Mouse (Mus musculus): ENCODE data around the gene Ophn1.
A peak's percentile ranks its signal among the peaks of the same experiment; 100 is the strongest.

Ophn1 gene

DNA sequence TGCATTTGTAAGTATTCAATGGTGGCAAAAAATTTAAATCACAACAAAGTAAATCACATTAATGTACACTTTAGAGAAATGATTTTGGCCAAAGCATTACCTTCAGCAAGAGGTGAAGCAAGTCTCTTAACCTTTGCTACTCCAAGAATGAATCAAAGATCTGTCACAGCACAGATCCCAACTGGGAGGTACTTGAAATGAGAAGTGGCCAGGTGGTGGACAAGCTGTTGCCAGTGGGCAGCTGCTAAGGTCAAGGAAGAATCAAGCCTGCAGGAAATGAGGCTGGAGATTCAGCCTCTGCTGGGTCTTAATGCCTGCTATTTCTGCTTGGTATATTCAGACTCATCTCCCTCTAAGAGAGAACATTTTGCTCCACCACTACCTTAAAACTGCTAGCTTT is 87.0 kb downstream of the Ophn1 start:
- ATAC-seq (ENCODE audit: low TSS enrichment): no peak

DNA sequence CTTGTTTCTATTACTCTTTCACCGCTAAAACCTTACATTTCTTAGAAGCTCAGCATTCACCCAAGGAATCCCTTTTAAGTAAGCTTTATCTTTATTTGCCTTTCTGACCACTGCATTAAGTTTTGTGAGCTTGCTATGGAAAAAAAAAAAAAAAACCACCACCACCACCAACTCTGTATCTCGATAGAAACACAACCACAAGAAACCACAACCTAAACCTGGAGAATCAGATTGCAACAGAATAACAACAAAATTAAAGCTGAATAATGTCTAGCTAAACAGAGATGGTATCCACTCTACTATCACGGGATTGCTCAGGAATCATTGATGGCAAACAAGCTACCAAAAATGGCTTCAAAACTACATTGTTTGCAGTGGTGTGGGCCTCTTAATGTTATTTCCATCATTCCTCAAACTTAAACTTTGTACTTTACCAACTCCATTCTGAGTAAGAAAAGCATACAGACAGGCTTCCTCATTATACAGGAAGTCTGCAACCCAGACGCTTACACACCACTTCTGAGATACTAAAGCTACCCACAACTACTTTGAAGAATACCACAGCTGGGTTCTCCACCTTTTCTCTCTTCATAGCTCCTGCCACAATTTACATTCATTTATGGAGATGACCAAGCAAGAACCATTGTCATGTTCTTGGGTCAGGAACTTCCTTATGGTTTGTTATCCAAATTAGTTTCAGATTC is 116.4 kb downstream of the Ophn1 start:
- ATAC-seq (ENCODE audit: low TSS enrichment): no peak

- peak; percentile 97 for ATAC-seq (ENCODE audit: low TSS enrichment)
Measured at GRCm38 (mm10) chrX:98755089-98755488, 135.7 kb downstream of the Ophn1 start.

GRCm38 (mm10) chrX:98751279-98751817 is 139.5 kb downstream of the Ophn1 start:
- ATAC-seq (ENCODE audit: low TSS enrichment): no peak

GRCm38 (mm10) chrX:98736758-98737157 is 154.1 kb downstream of the Ophn1 start:
- ATAC-seq (ENCODE audit: low TSS enrichment): no peak

DNA sequence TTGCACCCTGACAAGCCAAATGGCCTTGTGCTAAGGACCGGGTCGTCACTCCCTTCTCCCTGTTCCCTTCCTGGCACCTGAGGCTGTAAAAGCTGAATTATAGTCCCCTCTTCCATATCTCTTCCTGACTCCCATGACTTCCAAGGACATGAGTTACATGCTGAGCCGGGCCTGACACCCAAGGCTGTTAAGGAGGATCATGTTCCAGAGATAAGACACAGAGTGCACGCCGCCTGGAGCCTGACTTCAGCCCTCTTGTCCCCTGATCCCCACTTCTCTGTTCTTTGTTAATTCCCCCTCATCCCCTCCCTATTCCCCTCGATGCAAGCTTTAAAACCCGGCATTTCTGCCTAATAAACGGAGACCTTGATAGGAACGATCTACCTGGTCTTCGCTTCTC is 167.8 kb downstream of the Ophn1 start:
- ATAC-seq (ENCODE audit: low TSS enrichment): no peak

- ATAC-seq (ENCODE audit: low TSS enrichment): peak; percentile 91
Measured at GRCm38 (mm10) chrX:98707766-98708165, 183.1 kb downstream of the Ophn1 start.

DNA sequence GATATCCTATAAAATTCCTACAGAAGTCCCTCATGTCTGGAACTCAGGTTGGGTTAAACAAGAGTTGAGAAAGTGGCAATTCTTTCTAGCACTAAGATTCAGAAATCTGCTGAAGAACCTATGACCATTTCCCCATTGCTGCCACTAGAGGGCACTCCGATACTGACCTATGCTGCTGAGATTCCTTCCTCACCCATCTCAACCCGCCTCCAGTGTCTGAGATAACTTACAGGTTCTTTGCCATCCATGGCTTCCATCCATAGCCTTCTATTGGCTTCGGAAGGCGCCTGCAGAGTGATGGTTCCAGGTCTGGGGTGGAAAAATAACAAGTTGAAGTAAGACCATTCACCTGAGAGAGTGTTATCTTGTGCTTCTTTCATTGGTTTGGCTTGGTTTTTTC is 189.2 kb downstream of the Ophn1 start:
- ATAC-seq (ENCODE audit: low TSS enrichment): peak; percentile 95

- ATAC-seq (ENCODE audit: low TSS enrichment): 0 out of 2 replicates have a peak, but pooled peaks have one; percentile 47
Measured at GRCm38 (mm10) chrX:98682603-98683002, 208.2 kb downstream of the Ophn1 start.

DNA sequence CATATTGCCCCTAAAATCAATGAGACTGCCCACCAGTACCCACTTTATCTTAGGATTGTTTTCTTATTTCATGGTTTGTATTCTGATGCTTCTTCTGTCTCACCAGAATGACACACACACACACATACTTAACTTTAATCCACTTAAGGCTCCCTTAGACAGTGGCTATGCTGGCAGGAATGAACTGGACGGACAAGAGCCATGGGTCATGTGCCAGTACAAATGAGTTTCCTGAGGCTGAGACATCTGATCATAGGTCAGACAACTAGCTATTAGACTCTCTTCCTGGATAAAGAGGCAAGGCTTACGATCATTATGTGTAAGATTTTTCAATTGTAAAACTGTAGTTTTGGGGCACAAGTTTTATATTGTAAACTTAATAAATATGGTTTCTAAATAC is 209.5 kb downstream of the Ophn1 start:
- no peak for ATAC-seq (ENCODE audit: low TSS enrichment)

DNA sequence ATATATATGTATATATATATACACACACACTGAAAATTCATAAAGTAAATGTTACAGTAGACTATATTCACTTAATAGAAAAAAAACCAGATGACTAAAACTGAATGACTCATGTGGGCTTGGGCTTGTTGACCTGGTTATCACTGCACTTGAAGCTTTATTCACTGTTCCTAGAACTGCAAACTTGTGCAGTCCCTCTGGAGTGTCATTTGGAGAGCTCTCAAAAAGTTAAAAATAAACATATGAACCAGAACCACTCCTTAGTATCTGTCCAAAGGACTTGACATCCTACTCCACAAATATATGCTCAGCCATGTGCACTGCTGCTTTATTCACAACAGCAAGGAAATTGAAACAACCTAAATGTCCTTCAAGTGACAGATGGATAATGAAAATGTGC is 219.8 kb downstream of the Ophn1 start:
- no peak for ATAC-seq (ENCODE audit: low TSS enrichment)

DNA sequence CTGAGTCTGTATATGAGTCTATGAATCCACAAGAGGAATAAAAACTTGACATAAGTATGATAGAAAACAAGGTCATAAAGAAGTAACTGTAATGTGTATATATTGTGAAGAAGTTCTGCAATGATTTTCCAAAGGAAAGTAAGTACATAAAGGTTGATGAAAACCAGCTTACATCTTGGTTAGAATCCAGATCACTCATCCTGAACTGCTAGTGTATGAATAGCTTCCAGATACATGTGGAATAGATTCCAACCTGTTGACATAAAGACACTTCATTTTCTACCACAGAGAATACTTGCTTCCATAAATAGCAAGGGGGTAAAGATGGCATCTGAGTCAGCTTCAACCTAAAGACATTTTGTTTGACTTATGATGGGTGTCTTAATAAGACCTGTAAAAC is 239.4 kb downstream of the Ophn1 start:
- no peak for ATAC-seq (ENCODE audit: low TSS enrichment)

DNA sequence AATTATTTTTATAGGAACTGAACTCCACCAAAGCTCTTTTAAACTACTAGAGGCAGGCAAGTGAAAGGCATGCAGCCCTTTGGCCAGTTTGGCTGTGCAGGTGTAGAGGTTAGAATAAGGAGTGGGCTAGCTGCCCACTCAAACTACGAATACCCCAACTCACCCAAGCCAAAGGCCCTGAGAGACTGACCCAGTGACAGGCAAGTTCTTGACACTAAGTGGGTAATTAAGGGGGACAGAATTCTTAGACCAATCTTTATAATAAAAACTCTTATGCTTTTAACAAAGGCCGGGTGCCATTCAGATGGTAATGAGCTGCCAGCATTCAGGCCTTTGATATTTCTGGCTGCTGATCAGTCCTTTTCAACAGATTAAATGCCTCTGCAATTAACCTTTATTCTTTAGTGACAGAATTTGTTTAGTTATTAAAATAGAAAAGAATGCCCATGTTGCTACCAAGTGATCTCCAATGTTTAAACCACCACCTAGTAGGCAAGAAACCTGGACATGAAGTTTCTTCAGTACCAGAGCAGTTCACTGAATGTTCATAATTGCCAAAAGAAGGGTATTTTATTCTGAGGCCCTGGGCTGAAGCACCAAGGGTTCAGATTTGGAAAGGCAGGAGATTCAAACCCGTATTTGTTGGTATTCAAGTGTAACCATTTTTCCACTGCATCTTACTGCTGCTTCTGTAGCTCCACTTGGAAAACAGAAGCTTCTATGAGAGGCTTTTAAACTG is 262.0 kb downstream of the Ophn1 start:
- ATAC-seq (ENCODE audit: low TSS enrichment): no peak

- no peak for ATAC-seq (ENCODE audit: low TSS enrichment)
Measured at GRCm38 (mm10) chrX:98618865-98619264, 272.0 kb downstream of the Ophn1 start.

GRCm38 (mm10) chrX:98617426-98617825 is 273.4 kb downstream of the Ophn1 start:
- no peak for ATAC-seq (ENCODE audit: low TSS enrichment)

DNA sequence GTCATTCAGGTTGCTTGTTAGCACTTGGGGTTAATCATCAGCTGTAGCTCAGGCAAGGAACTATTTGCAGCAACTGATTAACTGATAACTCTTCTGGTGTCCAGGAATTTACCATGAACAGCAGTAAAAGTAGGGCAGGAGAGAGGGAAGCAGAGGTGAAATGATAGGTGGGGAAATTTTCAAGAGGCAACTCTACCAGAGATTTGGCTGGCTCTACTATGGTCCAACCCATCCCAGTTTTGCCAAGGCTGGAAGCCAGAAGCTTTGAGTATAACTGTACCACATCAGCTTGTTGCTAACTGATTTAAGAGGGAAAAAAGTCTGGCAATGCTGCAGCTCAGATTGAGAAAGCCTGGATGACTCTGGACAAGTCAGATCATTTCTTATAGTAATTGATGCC is 316.6 kb downstream of the Ophn1 start:
- ATAC-seq (ENCODE audit: low TSS enrichment): no peak

DNA sequence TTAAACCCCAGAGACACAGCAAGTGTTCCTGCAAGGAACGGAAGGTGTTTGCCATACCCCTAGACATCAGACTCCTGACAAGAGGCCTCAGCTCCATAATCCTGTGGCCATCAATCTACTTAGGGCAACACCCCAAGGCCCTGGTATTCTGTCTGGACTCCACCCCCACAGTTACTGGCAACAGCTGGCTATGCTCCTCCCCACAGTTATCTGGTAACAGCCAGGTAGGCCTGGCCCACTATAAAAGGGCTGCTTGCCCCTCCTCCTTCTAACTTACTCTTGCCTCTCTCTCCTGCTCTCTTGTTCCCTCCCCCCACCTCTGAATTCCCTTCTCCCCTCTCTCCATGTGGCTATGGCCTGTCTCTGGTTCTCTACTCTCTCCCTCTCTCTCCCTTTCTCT is 344.4 kb downstream of the Ophn1 start:
- ATAC-seq (ENCODE audit: low TSS enrichment): no peak

- ATAC-seq (ENCODE audit: low TSS enrichment): no peak
Measured at GRCm38 (mm10) chrX:98515329-98515728, 375.5 kb downstream of the Ophn1 start.

GRCm38 (mm10) chrX:98514359-98514904 is 376.4 kb downstream of the Ophn1 start:
- no peak for ATAC-seq (ENCODE audit: low TSS enrichment)

All from frontal cortex, adult (tissue).